Mouse (Mus musculus) NIH3T3 (cell line): ENCODE data around the gene Greb1.

Source experiments
- DNase-seq: peaks from one replicate; pipeline ENCODE4 v3.0.0-alpha.2; 2012; ENCODE audit warnings: low read depth

Gene Greb1

GRCm38 (mm10) chr12:16634075-16634813 lies 166.4 kb downstream of the Greb1 start:
- DNase-seq = peak; percentile 78

GRCm38 (mm10) chr12:16633235-16633634 lies 167.5 kb downstream of the Greb1 start:
- no peak for DNase-seq

- DNase-seq = no peak
These were observed 169.3 kb downstream of the Greb1 start for GRCm38 (mm10) chr12:16631423-16631822.

GRCm38 (mm10) chr12:16630866-16631185 lies 169.9 kb downstream of the Greb1 start:
- DNase-seq = no peak

- no peak for DNase-seq
These were observed 170.4 kb downstream of the Greb1 start for GRCm38 (mm10) chr12:16630152-16630865.
